Mouse (Mus musculus) adrenal gland, adult 2 months (tissue): ENCODE measurements around the gene Set. TPM values are rescaled to one million over a fixed set of nuclear protein-coding genes. Genes with fewer than 3 reads are reported as not detected.
"Not testable (repeated sequence)": the region's sequence is repeated elsewhere in the genome, so short reads cannot be mapped to it uniquely, and the experiment has no call there.

Experiments
- DNase-seq: peaks from one replicate; pipeline ENCODE4 v3.0.0; 2021
- long read RNA-seq: library from polyadenylated mRNA; stranded (forward); transcript quantifications from one replicate; pipeline ENCODE4 v2.0.0, GENCODE M21; 2021
- polyA plus RNA-seq: library from polyadenylated mRNA; depleted of rRNA; stranded (reverse); fragments of >200 nt; gene quantifications from 2 replicates; pipeline ENCODE4 v1.2.3, GENCODE M21; 2012; rRNA removed
- total RNA-seq, 2 experiments: library from RNA; stranded (reverse); gene quantifications; 2 replicates each; pipeline ENCODE4 v1.2.3; 2021

Set gene
- total RNA-seq (100 to 1,000 TPM; 202 to 236 TPM), polyA plus RNA-seq (94.3 and 101 TPM in 2 replicates)
- long read RNA-seq, transcript Set-202 (8 exons, 2,824 nt), result minor isoform, 57 of 298 reads
- long read RNA-seq, transcript Set-201 (8 exons, 2,834 nt), result major isoform, 219 of 298 reads
- long read RNA-seq, partial matches to known transcripts, result 6 of 298 reads
- long read RNA-seq, other reads (novel, unspliced or antisense), result 11 of 298 reads

GRCm38 (mm10) chr2:30057223-30057904 is at the start of gene Set:
TSS of gene Set (plus strand) at chr2:30057378.
- DNase-seq, result peak; percentile 71

- no peak for DNase-seq
Observed at GRCm38 (mm10) chr2:30009101-30009500, 48.1 kb upstream of the Set start.

- DNase-seq, result peak; percentile 70
Observed at GRCm38 (mm10) chr2:30010840-30011281, 46.3 kb upstream of the Set start.

GRCm38 (mm10) chr2:30014326-30014966 is 42.7 kb upstream of the Set start:
- no peak for DNase-seq

DNA sequence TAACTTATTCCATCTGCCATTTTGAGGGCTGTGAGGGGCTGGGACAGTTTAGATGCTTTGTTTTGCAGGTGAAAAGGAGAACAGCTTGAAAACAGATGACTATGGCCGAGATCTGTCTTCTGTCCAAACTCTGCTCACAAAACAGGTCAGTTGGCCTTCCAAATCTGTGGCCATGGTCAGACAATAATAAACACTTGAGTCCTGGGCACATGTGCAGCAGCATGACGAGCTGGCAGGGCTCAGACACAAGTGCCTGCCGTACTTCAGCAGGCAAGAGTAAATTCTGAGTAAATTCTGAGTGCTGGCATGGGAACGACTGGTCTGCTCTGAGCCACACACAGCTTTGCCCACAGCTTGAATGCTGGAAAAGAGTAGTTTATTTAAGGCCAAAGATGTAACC is 31.7 kb upstream of the Set start:
- DNase-seq, result no peak

- DNase-seq, result no peak
Observed at GRCm38 (mm10) chr2:30026997-30027396, 30.2 kb upstream of the Set start.

DNA sequence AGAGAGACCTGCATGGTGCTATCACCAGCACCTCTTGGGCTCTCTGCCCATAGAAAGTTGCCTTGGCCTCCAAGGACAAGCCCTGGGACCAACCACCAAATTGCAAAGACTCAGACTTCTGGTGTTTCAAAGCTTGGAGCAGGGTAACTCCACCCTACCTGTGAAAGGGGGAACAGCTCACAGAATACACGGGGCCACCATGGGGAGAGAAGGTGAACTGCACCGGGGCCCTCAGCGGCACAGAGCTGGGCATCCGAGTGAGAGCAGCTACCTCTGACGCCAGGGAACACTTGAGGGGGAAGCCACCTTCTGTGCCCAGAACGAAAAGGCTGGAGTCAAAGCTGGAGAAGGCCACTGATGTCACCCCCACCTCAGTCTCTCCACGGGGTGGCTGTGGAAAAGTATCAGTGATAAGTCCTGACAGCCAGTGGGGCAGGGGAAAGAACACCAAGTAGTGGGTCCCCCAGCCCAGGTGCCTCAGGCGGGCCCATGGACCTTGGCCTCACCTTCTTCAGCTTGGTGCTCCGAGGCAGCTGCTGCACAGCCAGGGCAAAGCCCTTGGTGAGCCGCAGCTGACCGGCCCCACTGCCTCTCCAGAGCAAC is 24.8 kb upstream of the Set start:
- DNase-seq, result no peak

DNA sequence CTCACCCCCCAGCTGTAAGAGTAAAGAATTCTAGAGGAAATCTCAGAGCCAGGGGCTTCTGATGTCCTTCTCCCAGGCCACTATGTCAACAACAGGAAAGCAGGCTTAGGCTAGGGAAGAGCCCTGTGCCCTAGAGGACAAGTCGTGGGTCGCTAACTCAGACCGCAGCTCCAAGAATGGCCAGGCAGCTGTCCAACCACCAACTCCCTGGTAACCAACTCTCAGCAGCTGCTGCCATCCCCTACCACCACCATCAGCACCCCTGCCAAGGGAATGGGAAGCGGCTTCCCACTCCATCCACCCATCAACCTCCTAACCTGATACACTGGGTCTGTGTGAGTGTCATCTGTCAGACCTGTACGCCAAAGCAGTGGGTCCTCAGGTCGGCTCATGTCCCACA is 24.2 kb upstream of the Set start:
- DNase-seq, result no peak

- no peak for DNase-seq
Observed at GRCm38 (mm10) chr2:30037762-30038161, 19.4 kb upstream of the Set start.

DNA sequence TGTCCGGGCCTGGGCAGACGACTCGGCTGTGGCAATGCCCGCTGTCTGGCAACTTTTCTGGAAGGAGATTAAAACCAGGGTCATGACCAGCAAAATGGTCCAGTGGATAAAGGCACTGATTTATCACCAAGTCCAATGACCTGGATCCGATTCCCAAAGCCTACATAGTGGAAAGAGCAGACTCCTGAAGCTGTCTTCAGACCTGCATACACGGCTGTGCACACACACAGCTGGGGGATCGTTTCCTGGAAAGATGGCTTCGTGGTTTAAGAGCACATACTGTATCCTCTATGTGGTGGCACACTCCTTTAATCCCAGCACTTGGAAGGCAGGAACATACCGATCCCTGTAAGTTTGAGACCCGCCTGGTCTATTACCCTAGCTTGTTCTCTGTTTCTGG is 18.8 kb upstream of the Set start:
- DNase-seq, result no peak

DNA sequence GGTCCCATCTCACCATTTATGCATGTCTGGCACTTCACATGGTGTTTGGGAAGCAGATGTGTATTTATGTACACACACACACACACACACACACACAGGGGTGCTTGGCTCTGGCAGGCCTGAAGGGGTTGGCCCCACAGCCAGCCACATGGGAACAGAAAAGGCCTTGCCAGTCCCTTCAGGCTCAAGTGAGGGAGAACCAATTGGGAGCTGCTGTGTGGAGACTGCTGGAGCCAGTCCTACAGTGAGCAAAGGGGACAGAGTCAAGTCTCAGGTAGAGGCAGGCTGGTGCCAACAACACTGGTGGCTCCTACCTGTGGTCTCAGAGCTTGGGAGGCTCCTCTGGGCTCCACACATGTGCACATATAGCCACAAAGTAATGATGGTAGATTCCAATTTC is 17.5 kb upstream of the Set start:
- no peak for DNase-seq

GRCm38 (mm10) chr2:30042445-30042844 is 14.7 kb upstream of the Set start:
- DNase-seq, result peak; percentile 76

- no peak for DNase-seq
Observed at GRCm38 (mm10) chr2:30044550-30044949, 12.6 kb upstream of the Set start.

- DNase-seq, result no peak
Observed at GRCm38 (mm10) chr2:30047127-30047526, 10.1 kb upstream of the Set start.

DNA sequence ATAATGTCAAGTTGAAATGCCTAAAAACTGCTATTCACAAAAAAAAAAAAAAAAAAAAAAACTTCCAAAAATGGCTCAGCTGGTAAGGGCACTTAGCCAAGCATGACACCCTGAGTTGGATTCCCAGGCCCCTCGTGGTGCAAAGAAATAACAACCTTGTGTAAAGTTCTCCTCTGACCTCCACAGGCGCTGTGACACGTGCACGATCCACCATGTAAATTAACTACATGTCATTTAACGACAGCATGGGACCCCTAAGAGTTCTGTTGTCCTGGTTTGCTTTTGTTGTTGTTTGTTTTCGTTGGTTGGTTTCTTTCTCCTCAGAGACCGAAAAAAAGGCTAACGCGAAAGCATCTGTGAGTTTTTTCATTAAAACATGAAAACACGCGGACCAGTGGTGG is 9.1 kb upstream of the Set start:
- no peak for DNase-seq

DNA sequence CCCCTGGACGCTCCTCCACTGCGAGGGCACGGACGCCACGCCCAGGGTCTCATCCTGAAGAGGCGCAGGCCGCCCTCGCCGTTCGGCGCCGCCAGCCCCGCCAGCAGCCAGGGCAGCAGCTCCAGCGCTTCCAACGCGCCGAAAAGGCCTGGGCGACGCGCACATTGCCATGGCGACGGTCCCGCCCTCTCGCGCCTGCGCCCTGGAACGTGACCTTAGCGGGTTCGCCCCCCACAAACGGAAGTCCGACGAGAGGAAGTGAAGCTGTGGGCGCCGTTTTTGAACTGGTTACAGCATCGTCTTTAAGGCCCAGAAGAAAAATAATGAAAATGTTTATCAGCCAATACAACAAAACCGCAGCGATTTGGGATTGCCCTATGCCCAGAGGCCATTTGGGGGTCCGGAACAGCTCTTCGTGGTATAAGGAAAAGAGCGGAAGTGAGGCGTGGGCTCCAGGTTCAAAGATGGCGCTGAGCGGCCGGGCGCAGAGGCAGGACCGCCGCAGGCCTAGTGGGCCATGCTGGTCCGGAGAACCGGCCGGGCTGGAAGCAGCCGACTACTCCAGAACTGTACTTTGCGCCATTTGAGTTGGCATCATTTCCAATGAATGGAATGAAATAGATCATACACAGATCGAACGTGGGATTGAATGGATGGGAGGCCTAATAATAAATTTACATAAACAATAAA is 8.3 kb upstream of the Set start, which contains the start of gene Wdr34:
Gene Wdr34, minus strand, starts transcription at position 183 of the 690 bp plus-strand sequence.
- peak; percentile 99 for DNase-seq

- no peak for DNase-seq
Observed at GRCm38 (mm10) chr2:30049831-30050230, 7.3 kb upstream of the Set start.

- DNase-seq, result no peak
Observed at GRCm38 (mm10) chr2:30051992-30052761, 5.0 kb upstream of the Set start.

DNA sequence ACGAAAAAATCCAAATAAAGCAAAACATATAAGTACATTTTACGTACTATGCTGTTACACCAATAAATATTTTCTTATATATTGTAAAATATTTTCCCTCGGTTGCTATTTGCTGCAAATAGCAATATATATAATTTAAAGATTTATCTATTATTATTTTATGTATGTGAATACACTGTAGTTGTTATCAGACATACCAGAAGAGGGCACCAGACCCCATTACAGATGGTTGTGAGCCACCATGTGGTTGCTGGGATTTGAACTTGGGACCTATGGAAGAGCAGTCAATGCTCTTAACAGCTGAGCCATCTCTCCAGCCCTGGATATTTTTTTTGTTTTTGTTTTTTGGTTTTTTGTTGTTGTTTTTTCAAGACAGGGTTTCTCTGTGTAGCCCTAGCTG is 1.9 kb upstream of the Set start:
- not testable (repeated sequence) for DNase-seq

DNA sequence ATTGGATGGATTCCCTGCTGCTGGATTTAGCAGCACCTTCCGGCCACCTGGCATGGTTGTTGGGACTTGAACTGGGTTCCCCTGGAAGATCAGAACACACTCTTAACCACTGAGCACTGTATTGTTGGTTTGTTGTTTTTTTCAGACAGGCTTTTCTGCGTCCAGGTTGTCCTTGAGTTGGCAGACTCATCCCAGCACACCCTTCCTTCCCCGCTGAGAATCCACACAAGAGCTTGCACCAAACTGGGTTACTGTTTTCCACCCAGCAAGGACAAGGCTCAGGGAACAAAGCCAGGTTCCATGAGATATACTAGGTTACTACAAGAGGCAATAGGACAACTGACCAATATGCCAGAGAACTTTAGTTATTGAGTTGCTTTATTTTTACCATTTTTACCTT is 442 bp upstream of the Set start:
- peak; percentile 68 for DNase-seq

- DNase-seq, result no peak
Observed at GRCm38 (mm10) chr2:30058418-30058817, 1.2 kb downstream of the Set start.
